Comparison of ENCODE assay signal across 8 mouse cellular contexts in the genomic region with DNA sequence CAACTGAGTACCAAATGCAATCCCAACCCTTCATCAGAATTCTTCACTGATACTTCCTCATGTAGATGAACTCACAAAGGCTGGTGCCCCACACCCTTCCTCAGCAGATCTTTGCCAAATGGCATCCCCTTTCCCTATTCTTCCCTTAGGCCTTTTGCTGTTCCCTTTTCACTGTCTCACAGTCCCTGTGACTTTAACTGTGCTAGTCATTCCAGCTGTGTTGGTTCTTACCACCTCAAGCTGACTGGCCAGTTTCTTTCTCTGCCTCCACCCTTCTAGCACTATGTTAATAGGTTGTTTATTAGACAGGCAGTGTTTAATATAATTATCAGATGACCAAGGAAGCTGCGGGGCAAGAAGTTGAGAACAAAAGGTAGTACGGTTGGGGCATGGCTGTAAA. TPM values are rescaled to one million over a fixed set of nuclear protein-coding genes. Genes with fewer than 3 reads are reported as not detected.
A peak's percentile ranks its signal among the peaks of the same experiment; 100 is the strongest.
DNase-seq lines count a peak whose midpoint lies in the region; ATAC-seq and TF ChIP-seq lines count a peak whose summit lies in the region.

No protein-coding gene starts in this region.

- peak overlapping the region; percentile 77 for H3K27ac ChIP-seq in heart, adult 2 months
- peak overlapping the region; percentile 99 for H3K27ac ChIP-seq in hindbrain, embryonic 10.5 days
- H3K27ac ChIP-seq in midbrain, embryonic 10.5 days (replicated peaks) = peak overlapping the region; percentile 98

- TF ChIP-seq POLR2A in heart, adult 2 months (IDR thresholded peaks at IDR 0.05; ENCODE audit: insufficient read depth, low read depth, low read length) = no peak

- 15% methylated on average over 2 of the region's 2 CpGs for WGBS in heart, adult 2 months
- WGBS in hindbrain, embryonic 10.5 days = 24% methylated on average over 2 of the region's 2 CpGs
- WGBS in midbrain, embryonic 10.5 days = 33% methylated on average over 2 of the region's 2 CpGs

- peak overlapping the region; percentile 62 for H3K4me3 ChIP-seq in heart, adult 2 months
- H3K4me3 ChIP-seq in hindbrain, embryonic 10.5 days = peak overlapping the region; percentile 89
- H3K4me3 ChIP-seq in midbrain, embryonic 10.5 days = peak overlapping the region; percentile 91

- no peaks in the 10 kb centered on the region for H3K9me3 ChIP-seq in hindbrain, embryonic 10.5 days
- H3K9me3 ChIP-seq in midbrain, embryonic 10.5 days (replicated peaks) = no peaks in the 10 kb centered on the region

- TF ChIP-seq CTCF in heart, adult 2 months (IDR thresholded peaks at IDR 0.05) = no peak

- H3K27me3 ChIP-seq in heart, adult 2 months (ENCODE audit: control insufficient read depth, insufficient read depth, low read length) = no peaks in the 10 kb centered on the region
- no peaks in the 10 kb centered on the region for H3K27me3 ChIP-seq in hindbrain, embryonic 10.5 days (ENCODE audit: insufficient read depth, poor library complexity, severe bottlenecking)
- H3K27me3 ChIP-seq in midbrain, embryonic 10.5 days (ENCODE audit: low read depth, poor library complexity, severe bottlenecking) = no peaks in the 10 kb centered on the region

- no peak for TF ChIP-seq EP300 in heart, adult 2 months (IDR thresholded peaks at IDR 0.05; ENCODE audit: insufficient read depth, low read depth, low read length)

- no peak for ATAC-seq in megakaryocyte progenitor cell, adult 5-6 weeks (replicated peaks; ENCODE audit: poor library complexity)

- peaks cover 17% of the 10 kb centered on the region for H3K4me1 ChIP-seq in heart, adult 2 months (ENCODE audit: control insufficient read depth, insufficient read depth, low read length)
- peaks cover 55% of the 10 kb centered on the region for H3K4me1 ChIP-seq in hindbrain, embryonic 10.5 days (replicated peaks)
- H3K4me1 ChIP-seq in midbrain, embryonic 10.5 days = peaks cover 58% of the 10 kb centered on the region

- no peaks in the 10 kb centered on the region for H3K36me3 ChIP-seq in heart, adult 2 months (ENCODE audit: control insufficient read depth, insufficient read depth, low read length)
- peaks cover 38% of the 10 kb centered on the region for H3K36me3 ChIP-seq in hindbrain, embryonic 10.5 days
- peaks cover 43% of the 10 kb centered on the region for H3K36me3 ChIP-seq in midbrain, embryonic 10.5 days

- no peak for DNase-seq in heart, adult 2 months
- DNase-seq in heart, adult 8-10 months (ENCODE audit: low spot score) = no peak
- peak; percentile 56 for DNase-seq in MN1 (ENCODE audit: low spot score)
- no peak for DNase-seq in hindbrain, embryonic 10.5 days (ENCODE audit: low spot score)
- DNase-seq in midbrain, embryonic 10.5 days (ENCODE audit: low spot score) = no peak
- DNase-seq in ovary, postnatal 14 days (ENCODE audit: low spot score) = no peak
- no peak for DNase-seq in lung, adult 18-20 months

- no peaks in the 10 kb centered on the region for H3K79me2 ChIP-seq in heart, adult 2 months (replicated peaks; ENCODE audit: control insufficient read depth, insufficient read depth, low read length)

- peak overlapping the region; percentile 30; the same call in 1 of the 2 replicates for H3K9ac ChIP-seq in heart, adult 2 months (ENCODE audit: low read depth, low read length)

- intact Hi-C loops in heart, adult 2 months (cut with DNase I) = loop anchor here (5.0 kb wide), 1 partner anchor 111 kb away; the partner anchor contains the start of gene Farsa

RNA-seq across cellular contexts. Expression of gene Gm49661, which starts 0.6 kb away (rescaled TPM):
- total RNA-seq in heart, adult 2 months (2021) = 1 to 10 TPM; 1.3 to 2.1 TPM
- not detected in 2 replicates for polyA plus RNA-seq in heart, adult 2 months (2012; rRNA removed)
- 1 to 10 TPM in 2 of 4 experiments, not detected in 2; 2.4 to 5.9 TPM for total RNA-seq in heart, adult 8-10 months (2022)
- polyA plus RNA-seq in hindbrain, embryonic 10.5 days (2016; fragmentation: Nextera tagmentation; extraction: Ambion mirVana) = not detected in 2 replicates
- not detected in 2 replicates for polyA plus RNA-seq in midbrain, embryonic 10.5 days (2016; fragmentation: Nextera tagmentation; extraction: Ambion mirVana)
- total RNA-seq in megakaryocyte progenitor cell, adult 5-6 weeks (2015) = not detected in 2 replicates
- total RNA-seq in megakaryocyte progenitor cell, adult 5-6 weeks (2017) = not detected in 2 replicates

RNA-seq across cellular contexts. Expression of gene Prdx2, which starts 0.7 kb away (rescaled TPM):
- 100 to 1,000 TPM; 591 to 662 TPM for total RNA-seq in heart, adult 2 months (2021)
- 464 and 584 TPM in 2 replicates for polyA plus RNA-seq in heart, adult 2 months (2012; rRNA removed)
- 100 to 1,000 TPM; 644 to 711 (median 676) TPM for total RNA-seq in heart, adult 8-10 months (2022)
- polyA plus RNA-seq in hindbrain, embryonic 10.5 days (2016; fragmentation: Nextera tagmentation; extraction: Ambion mirVana) = 1,241 and 1,456 TPM in 2 replicates
- 1,203 and 1,278 TPM in 2 replicates for polyA plus RNA-seq in midbrain, embryonic 10.5 days (2016; fragmentation: Nextera tagmentation; extraction: Ambion mirVana)
- total RNA-seq in megakaryocyte progenitor cell, adult 5-6 weeks (2015) = 266 and 310 TPM in 2 replicates
- total RNA-seq in megakaryocyte progenitor cell, adult 5-6 weeks (2017) = 340 and 388 TPM in 2 replicates

RNA-seq across cellular contexts. Expression of gene Rnaseh2a, which starts 0.9 kb away (rescaled TPM):
- total RNA-seq in heart, adult 2 months (2021) = 10 to 100 TPM; 38.1 to 50.5 TPM
- polyA plus RNA-seq in heart, adult 2 months (2012; rRNA removed) = 33.7 and 46.3 TPM in 2 replicates
- total RNA-seq in heart, adult 8-10 months (2022) = 10 to 100 TPM; 41.9 to 61.3 (median 55.0) TPM
- polyA plus RNA-seq in hindbrain, embryonic 10.5 days (2016; fragmentation: Nextera tagmentation; extraction: Ambion mirVana) = 137 and 146 TPM in 2 replicates
- 136 and 158 TPM in 2 replicates for polyA plus RNA-seq in midbrain, embryonic 10.5 days (2016; fragmentation: Nextera tagmentation; extraction: Ambion mirVana)
- total RNA-seq in megakaryocyte progenitor cell, adult 5-6 weeks (2015) = 136 and 178 TPM in 2 replicates
- 109 and 162 TPM in 2 replicates for total RNA-seq in megakaryocyte progenitor cell, adult 5-6 weeks (2017)

RNA-seq across cellular contexts. Expression of gene Junb, which starts 9.9 kb away (rescaled TPM):
- 10 to 100 TPM; 10.4 to 19.0 TPM for total RNA-seq in heart, adult 2 months (2021)
- 13.1 and 17.3 TPM in 2 replicates for polyA plus RNA-seq in heart, adult 2 months (2012; rRNA removed)
- total RNA-seq in heart, adult 8-10 months (2022) = 10 to 100 TPM; 17.8 to 32.3 (median 23.9) TPM
- 6.5 and 8.7 TPM in 2 replicates for polyA plus RNA-seq in hindbrain, embryonic 10.5 days (2016; fragmentation: Nextera tagmentation; extraction: Ambion mirVana)
- polyA plus RNA-seq in midbrain, embryonic 10.5 days (2016; fragmentation: Nextera tagmentation; extraction: Ambion mirVana) = 5.0 and 5.4 TPM in 2 replicates
- total RNA-seq in megakaryocyte progenitor cell, adult 5-6 weeks (2015) = 14.7 and 26.1 TPM in 2 replicates
- total RNA-seq in megakaryocyte progenitor cell, adult 5-6 weeks (2017) = 38.9 and 57.5 TPM in 2 replicates

RNA-seq across cellular contexts. Expression of gene Hook2, which starts 21.8 kb away (rescaled TPM):
- total RNA-seq in heart, adult 2 months (2021) = 1 to 10 TPM; 2.0 TPM
- 2.3 and 2.4 TPM in 2 replicates for polyA plus RNA-seq in heart, adult 2 months (2012; rRNA removed)
- 1 to 10 TPM; 1.9 to 3.5 (median 2.7) TPM for total RNA-seq in heart, adult 8-10 months (2022)
- 14.5 and 16.8 TPM in 2 replicates for polyA plus RNA-seq in hindbrain, embryonic 10.5 days (2016; fragmentation: Nextera tagmentation; extraction: Ambion mirVana)
- polyA plus RNA-seq in midbrain, embryonic 10.5 days (2016; fragmentation: Nextera tagmentation; extraction: Ambion mirVana) = 18.2 and 18.4 TPM in 2 replicates
- total RNA-seq in megakaryocyte progenitor cell, adult 5-6 weeks (2015) = 1.9 and 3.8 TPM in 2 replicates
- 7.2 and 8.5 TPM in 2 replicates for total RNA-seq in megakaryocyte progenitor cell, adult 5-6 weeks (2017)
